Mouse (Mus musculus) layer of hippocampus, adult 2 months (tissue): ENCODE data around the gene Tmem150b. TPM values are rescaled to one million over a fixed set of nuclear protein-coding genes. Genes with fewer than 3 reads are reported as not detected.

Experiments used
- DNase-seq, 2 experiments: peaks; one replicate each; pipeline ENCODE4 v3.0.0; 2022; ENCODE audit warnings: low spot score in 2 of 2
- H3K27ac ChIP-seq: fragments of 200-600 bp; 2 replicates; pipeline ENCODE4 v1.8.1; 2022
- H3K4me3 ChIP-seq: fragments of 200-600 bp; 2 replicates; pipeline ENCODE4 v1.8.1; 2022; ENCODE audit warnings: mild to moderate bottlenecking
- CTCF ChIP-seq: fragments of 200-600 bp; conservative IDR thresholded peaks from 2 replicates; pipeline ENCODE4 v1.8.1; 2022; ENCODE audit warnings: antibody characterized with exemption, mild to moderate bottlenecking, moderate library complexity
- total RNA-seq, 2 experiments: library from RNA; stranded (reverse); gene quantifications; 2 replicates each; pipeline ENCODE4 v1.2.3; 2021

Gene Tmem150b
- total RNA-seq, 2 experiments from 2014 or later: 0.13 TPM; not detected in 1

DNA sequence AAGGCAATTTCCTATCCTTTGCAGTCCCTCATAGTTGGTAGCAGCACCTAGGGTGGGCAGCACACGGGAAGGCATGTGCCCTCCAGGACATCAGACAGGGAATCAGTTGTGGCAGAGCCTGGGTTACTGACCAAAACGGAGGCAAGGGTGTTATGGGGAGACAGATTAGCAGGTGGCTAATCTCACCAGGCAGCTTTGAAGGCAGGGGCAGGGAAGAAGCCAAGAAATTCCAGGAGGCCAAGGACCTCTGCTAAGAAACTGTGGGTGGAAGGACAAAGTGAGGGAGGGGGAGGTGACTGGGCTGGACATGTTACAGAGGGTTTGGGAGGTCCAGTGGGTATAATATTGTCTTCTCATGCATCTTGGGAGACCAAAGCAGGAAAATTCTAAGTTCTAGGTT, 18.3 kb upstream of the Tmem150b start:
- no peak for DNase-seq
- no peak for TF ChIP-seq CTCF
- no peak overlapping the region for H3K4me3 ChIP-seq
- H3K27ac ChIP-seq: no peak overlapping the region

DNA sequence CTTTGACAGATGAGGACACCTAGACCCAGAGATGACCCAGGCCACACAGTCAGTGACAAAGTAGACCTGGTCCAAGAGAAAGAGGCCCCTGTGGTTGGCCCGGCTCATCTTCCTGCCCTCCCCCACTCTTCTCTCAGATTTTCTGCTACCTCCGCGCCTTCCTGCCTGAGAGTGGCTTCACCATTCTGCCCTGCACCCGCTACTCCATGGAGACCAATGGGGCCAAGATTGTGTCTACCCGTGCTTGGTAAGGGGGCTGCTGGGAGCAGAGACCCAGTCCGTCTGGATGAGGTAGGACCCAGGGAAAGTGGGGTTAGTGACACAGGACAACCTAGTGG, 17.4 kb upstream of the Tmem150b start:
- no peak for TF ChIP-seq CTCF
- DNase-seq: no peak
- Histone ChIP-seq H3K27ac (no peak overlapping the region), H3K4me3 (no peak overlapping the region)

- TF ChIP-seq CTCF: no peak
These were observed 16.8 kb upstream of the Tmem150b start for GRCm38 (mm10) chr7:4741672-4742481.

DNA sequence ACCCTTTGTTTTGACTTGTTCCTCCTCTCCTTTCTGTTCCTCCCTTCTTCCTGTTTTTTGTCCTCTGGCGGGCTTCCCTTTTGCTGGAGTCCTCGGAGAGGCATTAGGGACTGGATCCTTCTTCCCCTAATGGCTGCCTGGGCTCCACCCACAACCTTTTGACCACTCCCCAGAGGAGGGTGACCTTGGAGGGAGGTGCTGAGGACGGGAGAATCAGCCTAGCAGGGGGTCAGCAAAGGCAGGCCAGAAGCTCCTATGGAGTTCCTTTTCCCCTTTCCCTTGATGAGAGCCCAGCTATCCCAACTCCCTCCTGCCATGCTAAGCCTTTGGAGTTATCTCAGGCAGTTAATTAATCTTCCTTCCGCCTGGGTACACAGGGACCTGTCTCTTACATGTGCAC, 16.1 kb upstream of the Tmem150b start:
- H3K4me3 ChIP-seq: peak overlapping the region; percentile 87
- H3K27ac ChIP-seq: peak overlapping the region; percentile 98
- no peak for TF ChIP-seq CTCF
- peak in 1 of 2 experiments; percentile 34 for DNase-seq

More at GRCm38 (mm10) chr7:4741672-4742481, 16.8 kb upstream of the Tmem150b start:
- Histone ChIP-seq H3K4me3 (peak overlapping the region; percentile 87; the same call in 1 of the 2 replicates), H3K27ac (peak overlapping the region; percentile 98)
- no peak for DNase-seq

DNA sequence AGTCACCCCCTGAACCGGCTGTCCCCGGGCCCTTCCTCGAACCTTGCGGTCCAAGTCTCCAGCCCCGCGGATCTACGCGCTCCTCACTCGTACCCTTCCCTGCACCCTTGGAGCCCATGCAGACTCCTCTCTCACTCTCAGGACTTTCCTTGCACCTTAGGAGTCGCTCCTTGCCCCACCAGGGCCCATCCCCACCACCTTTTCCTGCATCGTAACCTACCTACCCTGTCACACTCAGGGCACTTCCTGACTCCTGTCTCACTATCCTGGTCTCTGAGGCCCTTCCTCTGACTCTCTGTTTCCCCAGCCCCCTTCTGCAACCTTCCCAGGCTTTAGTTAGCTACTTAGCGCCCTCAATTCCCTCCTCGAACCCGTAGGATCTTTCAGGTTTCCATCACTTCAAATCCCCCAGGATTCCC, 15.3 kb upstream of the Tmem150b start:
- no peak for TF ChIP-seq CTCF
- DNase-seq: no peak

DNA sequence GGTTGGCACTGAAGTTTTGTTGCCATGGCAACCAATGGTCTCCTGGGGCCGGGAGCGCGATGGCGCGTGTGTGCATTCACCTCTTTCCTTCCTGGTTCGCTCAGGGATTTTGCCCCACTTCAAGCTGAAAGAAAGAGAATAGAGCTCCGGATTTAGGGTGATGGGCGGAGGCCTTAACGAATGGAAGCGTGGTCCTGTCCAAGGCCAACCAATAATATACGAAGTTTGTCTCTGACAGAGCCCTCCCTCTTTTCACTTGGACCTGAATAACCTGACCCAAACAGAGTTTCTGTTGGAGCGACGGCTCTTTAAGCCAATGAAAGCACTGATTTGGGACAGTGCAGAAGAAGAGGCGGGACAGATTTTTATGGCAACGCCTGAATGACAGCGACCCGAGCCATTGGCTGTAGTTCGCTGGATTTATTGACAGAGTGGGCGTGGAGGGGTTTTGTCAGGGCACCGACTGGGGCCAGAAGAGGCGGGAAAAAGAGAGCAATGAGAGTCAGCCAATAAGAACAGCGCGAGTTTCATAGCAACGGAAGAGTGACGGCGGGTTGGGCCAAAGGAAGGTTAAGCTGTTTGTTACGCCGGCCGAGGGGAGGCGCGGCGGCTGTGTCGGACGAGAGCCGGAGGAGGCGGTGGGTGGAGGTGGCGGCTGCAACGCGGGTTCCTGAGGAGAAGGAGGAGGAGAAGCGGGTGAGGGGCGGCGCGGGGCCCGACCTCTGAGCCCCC, 14.7 kb upstream of the Tmem150b start, which contains the start of gene Kmt5c:
Gene Kmt5c (plus strand): TSS at position 572 of the 732 bp plus-strand sequence.
- peak; percentile 98 to 100 for DNase-seq
- Histone ChIP-seq H3K4me3 (peak within 1 kb of the TSS; percentile 87), H3K27ac (peak within 1 kb of the TSS; percentile 98)
- peak; percentile 65 for TF ChIP-seq CTCF

More for the DNA sequence above, 15.3 kb upstream of the Tmem150b start:
- Histone ChIP-seq H3K4me3 (peak overlapping the region; percentile 87), H3K27ac (peak overlapping the region; percentile 98)

- no peak for TF ChIP-seq CTCF
- no peak for DNase-seq
- H3K4me3 ChIP-seq: peak overlapping the region; percentile 58
- peak overlapping the region; percentile 86 for H3K27ac ChIP-seq
These were observed 14.0 kb upstream of the Tmem150b start for GRCm38 (mm10) chr7:4739041-4739543.

- no peak for DNase-seq
- no peak for TF ChIP-seq CTCF
- no peak overlapping the region for H3K27ac ChIP-seq
- H3K4me3 ChIP-seq: no peak overlapping the region
These were observed 7.9 kb upstream of the Tmem150b start for GRCm38 (mm10) chr7:4732968-4733392.

- Histone ChIP-seq H3K4me3 (no peak overlapping the region), H3K27ac (no peak overlapping the region)
- no peak for DNase-seq
- no peak for TF ChIP-seq CTCF
These were observed 6.0 kb upstream of the Tmem150b start for GRCm38 (mm10) chr7:4731090-4731489.

DNA sequence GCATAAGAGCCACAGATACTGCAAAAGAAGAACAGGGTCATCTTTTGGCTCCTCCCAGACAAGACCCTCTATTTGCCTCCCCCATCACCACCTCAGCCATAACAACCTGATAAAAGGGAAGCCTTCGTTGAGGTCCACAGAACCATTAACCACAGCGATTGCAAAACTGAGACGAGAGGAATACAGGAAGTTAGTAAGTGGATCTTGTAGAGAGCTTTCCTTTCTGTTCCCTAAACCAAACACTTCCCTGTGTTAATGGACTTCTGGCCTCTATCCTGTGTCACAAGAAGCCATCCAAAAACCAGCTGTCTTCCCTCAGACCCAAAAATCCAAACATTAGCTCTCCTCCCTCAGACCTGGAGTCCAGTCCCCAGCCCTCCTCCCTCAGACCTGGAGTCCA, 690 bp downstream of the Tmem150b start:
- Histone ChIP-seq H3K27ac (no peak overlapping the region), H3K4me3 (no peak overlapping the region)
- DNase-seq: no peak
- no peak for TF ChIP-seq CTCF

GRCm38 (mm10) chr7:4723508-4723907, 1.5 kb downstream of the Tmem150b start:
- peak overlapping the region; percentile 43; the same call in 1 of the 2 replicates for H3K27ac ChIP-seq
- peak overlapping the region; percentile 53 for H3K4me3 ChIP-seq
- DNase-seq: peak; percentile 36 to 43
- no peak for TF ChIP-seq CTCF

DNA sequence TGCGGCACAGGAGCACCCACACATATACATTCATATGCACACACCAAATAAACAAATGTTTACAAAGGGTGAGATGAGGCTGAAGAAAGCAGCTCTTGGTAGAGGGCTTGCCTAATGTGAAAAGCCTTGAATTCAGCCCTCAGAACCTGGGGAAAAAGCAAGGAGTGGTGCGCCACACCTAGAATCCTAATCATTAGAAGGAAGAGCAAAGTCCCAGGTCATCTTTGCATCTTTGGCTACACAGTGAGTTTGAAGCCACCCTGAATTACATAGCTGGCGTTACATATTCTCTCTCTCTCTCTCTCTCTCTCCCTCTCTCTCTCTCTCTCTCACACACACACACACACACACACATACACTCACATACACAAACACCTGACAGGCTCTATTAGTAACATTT, 5.8 kb downstream of the Tmem150b start:
- TF ChIP-seq CTCF: no peak
- Histone ChIP-seq H3K27ac (no peak overlapping the region), H3K4me3 (no peak overlapping the region)
- DNase-seq: no peak

- TF ChIP-seq CTCF: no peak
- Histone ChIP-seq H3K27ac (no peak overlapping the region), H3K4me3 (no peak overlapping the region)
- no peak for DNase-seq
These were observed 8.1 kb downstream of the Tmem150b start for GRCm38 (mm10) chr7:4716955-4717354.
